Mouse (Mus musculus) adrenal gland, adult 18-20 months (tissue): ENCODE data around the gene Cst3. TPM values are rescaled to one million over a fixed set of nuclear protein-coding genes. Genes with fewer than 3 reads are reported as not detected.

ENCODE experiments used
- DNase-seq, 2 experiments: peaks; one replicate each; pipeline ENCODE4 v3.0.0; 2021 to 2022; ENCODE audit warnings: low spot score in 2 of 2
- total RNA-seq, 2 experiments: library from RNA; stranded (reverse); gene quantifications; 1 replicate in 1 of 2; 2 replicates in 1 of 2; pipeline ENCODE4 v1.2.3; 2021

Gene Cst3
- total RNA-seq, 2 experiments from 2014 or later, result 915 to 993 TPM

GRCm38 (mm10) chr2:148857506-148857905 lies 18.0 kb downstream of the Cst3 start:
- DNase-seq, result no peak

GRCm38 (mm10) chr2:148856630-148857400 lies 18.7 kb downstream of the Cst3 start:
- DNase-seq, result peak in 1 of 2 experiments; percentile 15

DNA sequence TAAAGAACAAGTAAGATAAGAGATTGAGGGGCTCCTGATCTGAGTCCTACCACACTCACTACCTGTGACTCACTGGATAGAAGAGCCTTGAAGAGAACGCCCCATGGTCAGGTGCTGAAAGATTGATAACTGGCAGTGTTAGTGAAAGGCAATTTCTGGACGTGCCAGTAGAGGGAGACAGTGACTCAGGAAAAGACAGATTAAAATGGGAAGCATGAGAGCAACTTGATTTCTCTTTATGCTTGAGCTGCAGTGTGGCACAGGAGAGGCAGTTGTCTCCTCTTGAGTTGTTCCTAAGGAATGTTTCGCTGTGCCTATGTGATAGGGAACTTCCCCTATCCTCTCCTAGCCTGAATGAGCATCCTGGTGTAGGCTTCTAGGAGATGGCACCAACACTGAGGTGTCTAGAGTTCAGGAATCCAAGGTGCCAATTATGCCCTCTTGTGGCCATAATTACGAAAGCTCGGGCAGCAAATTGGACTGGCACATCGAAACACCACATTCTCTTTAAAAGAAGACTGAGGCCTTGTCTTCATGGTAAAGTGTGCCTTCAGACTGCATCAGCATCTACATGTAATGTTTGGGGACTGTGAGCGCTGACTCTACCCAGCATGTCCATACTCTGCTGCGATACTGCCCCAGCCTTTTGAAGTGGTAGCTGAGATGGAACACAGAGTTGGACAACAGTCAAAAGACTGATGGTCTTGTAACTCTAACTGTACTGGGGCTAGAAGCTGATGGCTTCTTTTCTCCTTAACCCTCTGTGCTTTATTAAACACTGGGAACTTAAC lies 24.2 kb downstream of the Cst3 start:
- DNase-seq, result peak; percentile 72 to 79

GRCm38 (mm10) chr2:148839224-148839623 lies 36.3 kb downstream of the Cst3 start:
- DNase-seq, result no peak

DNA sequence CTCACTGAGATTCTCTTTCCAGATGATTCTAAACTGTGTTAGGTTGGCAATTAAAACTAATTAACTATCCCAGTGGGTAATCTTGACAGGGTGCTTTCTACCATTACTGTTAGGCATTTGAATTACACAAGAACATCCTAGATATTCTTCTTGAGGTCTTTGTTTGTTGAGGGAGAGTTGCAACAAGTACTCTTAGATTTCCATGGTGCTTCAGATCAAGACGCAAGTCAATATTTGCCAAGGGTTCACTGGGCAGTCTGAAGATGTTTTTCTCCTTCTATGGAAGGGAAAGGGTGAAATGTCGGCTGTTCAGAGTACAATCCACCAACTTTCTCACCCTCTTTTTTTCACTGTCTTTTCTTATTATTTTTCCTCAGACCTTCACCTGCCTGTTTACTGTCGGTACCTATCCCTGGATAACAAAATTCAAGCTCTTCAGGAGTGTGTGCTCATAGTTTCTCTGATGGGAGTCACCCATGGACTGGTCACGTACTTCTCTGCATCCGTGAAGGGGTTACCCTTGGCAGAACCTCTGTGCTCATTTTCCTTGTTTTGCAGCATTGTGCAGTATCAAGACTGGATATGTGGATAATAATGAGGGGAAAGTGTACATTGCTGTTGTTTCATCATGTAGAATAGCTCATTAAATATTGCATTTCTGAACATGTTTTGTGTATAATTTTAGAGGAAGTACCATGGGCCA lies 37.3 kb downstream of the Cst3 start:
- no peak for DNase-seq

- no peak for DNase-seq
These were observed 40.6 kb downstream of the Cst3 start, which contains the start of gene Cst9 for GRCm38 (mm10) chr2:148834912-148835311. Cst9 (plus strand) TSS chr2:148835147.

DNA sequence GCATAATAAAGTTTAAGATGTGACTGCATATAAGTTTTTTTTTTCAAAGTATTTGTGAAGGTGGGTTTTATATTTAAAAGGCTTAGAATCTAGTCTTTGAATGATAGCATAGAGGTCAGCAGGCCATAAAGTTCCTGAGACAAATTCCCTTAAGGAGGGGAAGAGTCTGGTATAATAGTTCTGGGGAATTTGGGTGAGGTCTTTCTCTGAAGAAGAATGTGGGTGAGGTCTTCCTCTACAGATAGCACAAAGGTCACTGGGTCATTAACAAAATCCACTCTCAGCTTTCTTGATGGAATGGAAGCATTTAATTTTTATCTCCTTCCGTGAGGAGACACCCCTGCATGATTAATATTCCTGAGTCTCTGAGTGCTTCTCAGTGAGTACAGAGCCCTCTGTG lies 49.5 kb downstream of the Cst3 start:
- no peak for DNase-seq

Other genes starting within 250 kb of the Cst3 start
- gene Nxt1, start 203.1 kb downstream of the Cst3 start, total RNA-seq, result 10 to 100 TPM; 17.9 TPM
- 10 to 100 TPM; 29.7 to 30.4 TPM for gene Gzf1, start 194.7 kb downstream of the Cst3 start, total RNA-seq
- 1 to 10 TPM; 5.6 to 6.0 TPM for gene Napb, start 143.2 kb downstream of the Cst3 start, total RNA-seq
- under 1 TPM in 1 of 2 experiments, not detected in 1; 0.50 TPM for gene Cstl1, start 125.3 kb downstream of the Cst3 start, total RNA-seq
- not detected for gene Cst11, start 104.2 kb downstream of the Cst3 start, total RNA-seq
- not detected for gene 8030411F24Rik, start 93.7 kb downstream of the Cst3 start, total RNA-seq
- not detected for gene Cst12, start 86.3 kb downstream of the Cst3 start, total RNA-seq
- 10 to 100 TPM in 1 of 2 experiments, 1 to 10 TPM in 1; 1.6 to 84.7 TPM for gene Cst8, start 76.9 kb downstream of the Cst3 start, total RNA-seq
- not detected for gene Cst13, start 55.6 kb downstream of the Cst3 start, total RNA-seq
- not detected for gene Cst9, start 40.5 kb downstream of the Cst3 start, total RNA-seq
- 1 to 10 TPM in 1 of 2 experiments, under 1 TPM in 1; 0.76 to 1.8 TPM for gene 9230104L09Rik, start 10.7 kb downstream of the Cst3 start, total RNA-seq
- not detected for gene Gm1330, start 127.6 kb upstream of the Cst3 start, total RNA-seq
- not detected for gene Gm10750, start 141.5 kb upstream of the Cst3 start, total RNA-seq